Mouse (Mus musculus) C2C12 (cell line): ENCODE data around the gene Arhgap21. TPM values are rescaled to one million over a fixed set of nuclear protein-coding genes. Genes with fewer than 3 reads are reported as not detected.

ENCODE experiments used
- H3K27me3 ChIP-seq: one replicate; pipeline ENCODE4 v1.6.1; 2011; ENCODE audit not compliant: control insufficient read depth, insufficient read depth, insufficient read length
- H3K36me3 ChIP-seq: one replicate; pipeline ENCODE4 v1.6.1; 2011; ENCODE audit not compliant: control insufficient read depth, insufficient read depth
- H3K4me3 ChIP-seq: one replicate; pipeline ENCODE4 v1.5.1; 2011; ENCODE audit warnings: mild to moderate bottlenecking, control low read depth; ENCODE audit not compliant: poor library complexity, insufficient read depth, severe bottlenecking
- H3K79me2 ChIP-seq: one replicate; pipeline ENCODE4 v1.6.1; 2011; ENCODE audit not compliant: control insufficient read depth, insufficient read depth
- H3K79me3 ChIP-seq: one replicate; pipeline ENCODE4 v1.6.1; 2011; ENCODE audit warnings: low read depth, control low read depth
- H3ac ChIP-seq: one replicate; pipeline ENCODE3; 2011; ENCODE audit warnings: low read depth; ENCODE audit not compliant: control insufficient read depth, insufficient read length
- CEBPB ChIP-seq: IDR thresholded peaks from one replicate; pipeline ENCODE4 v1.6.1; 2011; ENCODE audit warnings: low read depth, mild to moderate bottlenecking, control low read depth, moderate library complexity
- CTCF ChIP-seq: IDR thresholded peaks from one replicate; pipeline ENCODE4 v1.5.1; 2011; ENCODE audit not compliant: control insufficient read depth, insufficient read depth, insufficient read length
- FOSL1 ChIP-seq: IDR thresholded peaks from one replicate; pipeline ENCODE4 v1.8.0; 2011; ENCODE audit warnings: mild to moderate bottlenecking, low read length; ENCODE audit not compliant: poor library complexity, insufficient read depth, severe bottlenecking
- MAX ChIP-seq: IDR thresholded peaks from one replicate; pipeline ENCODE4 v1.6.1; 2011; ENCODE audit warnings: mild to moderate bottlenecking, control low read depth
- MYOD1 ChIP-seq: IDR thresholded peaks from one replicate; pipeline ENCODE4 v1.6.1; 2011; ENCODE audit warnings: low read depth; ENCODE audit not compliant: control insufficient read depth, insufficient read length
- MYOG ChIP-seq: IDR thresholded peaks from one replicate; pipeline ENCODE4 v1.6.1; 2011; ENCODE audit not compliant: control insufficient read depth, insufficient read length; ENCODE audit errors: extremely low read depth
- USF1 ChIP-seq: IDR thresholded peaks from one replicate; pipeline ENCODE4 v1.6.1; 2011; ENCODE audit warnings: low read depth, mild to moderate bottlenecking, control low read depth, moderate library complexity
- polyA plus RNA-seq: library from polyadenylated mRNA; unstranded; fragments of >200 nt; fragmentation: generic; extraction: Trizol; gene quantifications from one replicate; pipeline ENCODE4 v1.2.1, GENCODE M21; 2012; ENCODE audit warnings: missing spikeins

Arhgap21 gene
- polyA plus RNA-seq, 1 experiment, result 15.9 TPM

DNA sequence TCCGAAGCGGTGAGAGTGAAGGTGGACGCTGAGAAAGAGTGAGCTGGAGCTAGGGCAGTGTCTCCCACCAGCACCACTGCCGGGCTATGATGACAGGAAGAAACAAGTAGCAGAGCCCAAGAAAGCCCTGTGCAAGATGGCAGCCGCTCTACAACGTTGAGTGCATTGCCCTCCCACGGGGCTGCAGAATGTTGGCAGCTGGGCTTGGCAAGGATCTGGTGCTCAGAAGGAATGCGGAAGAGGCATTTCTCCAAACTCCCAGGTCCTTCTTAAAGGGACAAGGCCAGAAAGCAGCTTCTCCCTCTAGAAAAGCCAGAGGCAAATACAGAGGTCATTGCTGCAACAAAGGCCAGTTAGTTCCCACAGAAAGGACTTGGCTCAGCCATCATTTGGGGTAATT, 157.2 kb downstream of the Arhgap21 start:
- H3K4me3 ChIP-seq, result no peak overlapping the region
- TF ChIP-seq USF1, result no peak
- H3K79me3 ChIP-seq, result no peaks in the 10 kb centered on the region
- H3K79me2 ChIP-seq, result no peaks in the 10 kb centered on the region
- H3ac ChIP-seq, result no peak overlapping the region
- no peaks in the 10 kb centered on the region for H3K36me3 ChIP-seq
- H3K27me3 ChIP-seq, result no peaks in the 10 kb centered on the region

DNA sequence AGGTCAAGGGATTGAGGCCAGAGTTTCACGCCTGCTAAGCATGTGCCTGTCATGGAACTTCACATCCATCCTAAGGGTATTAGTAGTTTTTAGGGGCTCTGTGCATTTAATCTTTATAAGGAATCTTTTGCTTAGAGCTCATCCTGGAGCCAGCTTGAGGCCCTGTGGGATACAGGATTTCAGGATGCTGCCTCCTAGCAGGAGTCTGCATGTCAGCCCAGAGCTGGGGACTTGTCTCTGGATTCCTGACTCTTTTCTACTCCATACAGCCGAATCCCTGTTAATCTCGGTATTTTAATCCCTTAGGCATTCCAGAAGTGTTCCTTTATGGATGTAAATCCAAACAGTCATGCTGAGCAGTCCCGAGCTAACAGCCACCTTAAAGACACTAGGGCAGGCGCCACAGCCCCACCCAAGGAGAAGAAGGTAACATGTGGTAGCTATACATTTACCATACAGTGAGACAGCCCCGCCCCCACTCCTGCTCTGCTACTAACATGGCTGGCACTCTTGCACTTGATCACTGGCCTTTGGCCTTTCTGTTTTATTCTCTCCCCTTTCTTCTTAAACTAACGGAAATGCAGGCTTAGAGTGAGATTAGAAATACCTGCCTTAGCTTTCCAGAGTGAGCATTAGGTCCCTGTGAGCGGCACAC, 167.3 kb downstream of the Arhgap21 start:
- no peak for TF ChIP-seq MYOD1
- TF ChIP-seq CEBPB, result no peak
- no peak for TF ChIP-seq CTCF
- no peak for TF ChIP-seq MYOG
- no peak for TF ChIP-seq USF1
- no peak for TF ChIP-seq FOSL1
- TF ChIP-seq MAX, result no peak
- no peaks in the 10 kb centered on the region for H3K79me2 ChIP-seq
- H3K27me3 ChIP-seq, result no peaks in the 10 kb centered on the region
- H3ac ChIP-seq, result no peak overlapping the region
- H3K4me3 ChIP-seq, result no peak overlapping the region
- H3K36me3 ChIP-seq, result no peaks in the 10 kb centered on the region
- no peaks in the 10 kb centered on the region for H3K79me3 ChIP-seq

Other genes with a start within 250 kb of the Arhgap21 start
- 0.08 TPM for gene Enkur, start 236.5 kb upstream of the Arhgap21 start, polyA plus RNA-seq
- 1.5 TPM for gene Thnsl1, start 236.8 kb upstream of the Arhgap21 start, polyA plus RNA-seq